Mouse (Mus musculus): ENCODE data around the gene Tmem108. TPM values are rescaled to one million over a fixed set of nuclear protein-coding genes. Genes with fewer than 3 reads are reported as not detected.
A peak's percentile ranks its signal among the peaks of the same experiment; 100 is the strongest.

The Tmem108 gene
- total RNA-seq, 2 experiments from 2014 or later: 40.7 to 46.1 TPM

DNA sequence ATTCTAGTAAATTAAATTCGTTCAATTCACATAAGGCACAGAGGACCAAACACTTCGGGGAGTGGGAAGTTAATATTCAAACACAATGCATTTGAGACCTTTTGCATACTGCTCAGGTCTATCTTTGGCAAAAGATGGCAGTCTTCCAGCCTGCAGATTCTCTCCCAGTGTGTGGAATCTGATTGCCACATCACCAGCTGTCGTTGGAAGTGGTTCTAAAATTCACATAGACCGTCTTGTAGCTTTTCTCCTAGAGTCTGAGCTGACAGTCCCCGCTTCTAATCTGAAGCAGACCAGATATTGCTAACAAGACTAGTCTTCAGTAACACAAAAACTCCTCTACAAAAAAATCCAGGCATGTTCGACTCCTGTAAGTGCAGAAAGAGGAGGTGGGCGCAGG is 203.4 kb downstream of the Tmem108 start:
- DNase-seq (ENCODE audit: low spot score in 2 of 2): peak; percentile 66 to 68
- Histone ChIP-seq H3K27ac (peak overlapping the region; percentile 72), H3K4me3 (no peak overlapping the region)
- no peak for TF ChIP-seq CTCF (conservative IDR thresholded peaks at IDR 0.05)

GRCm38 (mm10) chr9:103557085-103557484 is 204.6 kb downstream of the Tmem108 start:
- no peak for TF ChIP-seq CTCF (conservative IDR thresholded peaks at IDR 0.05)
- no peak overlapping the region for H3K4me3 ChIP-seq
- DNase-seq (ENCODE audit: low spot score in 2 of 2): no peak
- peak overlapping the region; percentile 72 for H3K27ac ChIP-seq

GRCm38 (mm10) chr9:103555334-103555733 is 206.3 kb downstream of the Tmem108 start:
- peak overlapping the region; percentile 72; the same call in 1 of the 2 replicates for H3K27ac ChIP-seq
- DNase-seq (ENCODE audit: low spot score in 2 of 2): no peak
- TF ChIP-seq CTCF (conservative IDR thresholded peaks at IDR 0.05): no peak
- H3K4me3 ChIP-seq: no peak overlapping the region

GRCm38 (mm10) chr9:103550661-103551248 is 210.9 kb downstream of the Tmem108 start:
- Histone ChIP-seq H3K4me3 (peak overlapping the region; percentile 4; the same call in 1 of the 2 replicates), H3K27ac (peak overlapping the region; percentile 85)
- no peak for TF ChIP-seq CTCF (conservative IDR thresholded peaks at IDR 0.05)
- DNase-seq (ENCODE audit: low spot score in 2 of 2): no peak

DNA sequence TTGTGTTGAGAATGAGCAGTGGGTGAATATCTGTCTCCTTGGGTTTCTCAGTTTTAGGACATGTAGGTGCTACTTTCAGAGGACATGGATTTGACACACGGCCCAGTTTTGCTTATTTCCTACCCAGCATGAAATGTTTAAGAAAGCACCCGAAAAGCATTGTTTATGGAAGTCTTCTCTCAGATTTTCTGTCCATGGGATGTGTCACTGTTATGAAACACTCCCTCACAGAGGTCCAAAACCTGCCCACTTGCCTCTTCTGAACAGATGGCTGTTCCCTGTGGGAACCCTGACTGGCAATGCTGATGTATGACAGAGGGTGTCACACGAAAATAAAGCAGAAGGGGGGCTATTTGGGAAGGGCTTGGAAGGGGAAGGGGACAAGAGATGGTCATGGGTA is 212.5 kb downstream of the Tmem108 start:
- no peak for TF ChIP-seq CTCF (conservative IDR thresholded peaks at IDR 0.05)
- peak; percentile 55 to 73 for DNase-seq (ENCODE audit: low spot score in 2 of 2)
- Histone ChIP-seq H3K4me3 (no peak overlapping the region), H3K27ac (peak overlapping the region; percentile 85)

DNA sequence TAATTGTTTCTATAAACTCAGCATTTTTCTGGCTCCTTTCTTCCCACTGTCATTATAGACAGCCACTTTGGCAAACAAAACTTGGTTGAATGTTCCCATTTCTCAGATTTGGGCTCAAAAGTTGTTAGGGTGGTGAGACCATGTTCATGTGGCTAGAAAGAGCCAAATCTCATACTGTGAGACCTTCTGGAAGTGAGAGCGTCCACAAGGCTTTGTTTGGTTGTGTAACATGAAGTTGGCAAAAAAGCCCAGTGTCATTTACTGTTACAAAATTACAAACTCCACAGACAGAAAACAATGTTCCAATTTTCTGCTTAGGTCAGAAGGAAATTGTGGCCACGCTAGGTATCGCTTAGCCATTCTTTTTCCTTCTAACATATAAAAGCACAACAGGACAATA is 213.0 kb downstream of the Tmem108 start:
- DNase-seq (ENCODE audit: low spot score in 2 of 2): no peak
- TF ChIP-seq CTCF (conservative IDR thresholded peaks at IDR 0.05): no peak
- Histone ChIP-seq H3K4me3 (no peak overlapping the region), H3K27ac (peak overlapping the region; percentile 85)

DNA sequence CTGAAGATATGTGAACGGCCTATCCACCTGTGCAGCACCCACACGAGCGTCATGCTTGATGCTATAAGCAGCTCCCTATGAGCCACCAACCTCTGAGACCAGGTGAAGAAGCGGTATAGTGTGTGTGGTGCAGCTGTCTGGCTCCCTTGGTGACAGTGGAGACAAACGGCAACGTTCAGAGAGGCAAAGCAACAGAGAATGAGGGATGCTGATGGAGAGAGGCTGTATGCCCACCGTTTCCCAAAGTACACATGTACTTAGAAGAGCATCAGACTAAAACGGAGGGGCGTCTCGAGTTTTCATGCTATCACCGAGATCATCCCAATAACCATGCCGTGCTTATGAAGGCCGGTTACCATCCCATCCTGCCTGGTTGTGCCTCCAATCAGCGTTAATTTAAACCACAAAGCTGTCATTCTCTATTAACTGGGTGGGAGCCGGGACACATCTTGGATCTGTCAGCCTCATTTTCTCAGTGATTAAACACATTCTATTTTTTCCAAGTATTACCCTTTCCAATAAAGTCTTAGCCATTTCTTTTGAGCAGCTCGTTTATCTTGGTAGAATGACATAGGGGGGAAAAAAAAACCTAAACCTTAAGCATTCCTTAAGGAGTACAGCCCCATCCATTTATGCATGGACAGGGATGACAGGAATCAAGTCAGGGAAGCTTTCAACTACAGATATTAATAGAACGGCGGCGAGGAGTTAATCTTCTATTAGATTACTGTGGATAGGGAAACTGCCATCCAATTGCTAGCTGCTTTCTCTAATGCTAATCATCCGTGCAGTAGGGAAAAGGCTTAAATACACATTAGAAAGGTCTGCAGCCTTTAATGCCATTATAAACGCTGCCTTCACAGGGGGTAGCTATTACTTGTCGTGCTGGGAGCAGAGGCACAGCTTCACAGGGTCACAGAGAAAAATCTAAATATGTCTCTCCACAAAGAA is 214.7 kb downstream of the Tmem108 start:
- no peak for DNase-seq (ENCODE audit: low spot score in 2 of 2)
- H3K27ac ChIP-seq: peak overlapping the region; percentile 85
- no peak for TF ChIP-seq CTCF (conservative IDR thresholded peaks at IDR 0.05)
- H3K4me3 ChIP-seq: no peak overlapping the region

DNA sequence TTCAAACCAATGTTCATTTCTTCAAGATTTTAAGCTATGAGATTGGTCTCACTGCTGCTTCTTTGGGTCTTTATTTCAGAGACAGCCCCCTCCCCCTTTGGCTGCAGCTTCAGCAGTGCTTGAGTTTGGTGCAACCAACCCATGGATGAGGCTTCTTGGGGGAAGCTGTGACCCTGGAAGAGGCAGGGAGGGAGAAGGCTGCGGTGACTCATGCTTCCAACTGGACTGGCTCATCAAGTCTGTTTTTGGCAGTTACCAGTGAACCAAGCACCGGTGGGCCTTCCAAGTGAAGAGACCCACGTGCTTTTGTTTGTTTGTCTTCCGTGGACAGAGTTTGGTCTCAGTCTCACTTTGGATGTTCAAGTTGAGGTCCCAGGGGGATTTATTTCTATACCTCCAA is 215.9 kb downstream of the Tmem108 start:
- DNase-seq (ENCODE audit: low spot score in 2 of 2): no peak
- TF ChIP-seq CTCF (conservative IDR thresholded peaks at IDR 0.05): no peak
- Histone ChIP-seq H3K4me3 (no peak overlapping the region), H3K27ac (peak overlapping the region; percentile 67)

DNA sequence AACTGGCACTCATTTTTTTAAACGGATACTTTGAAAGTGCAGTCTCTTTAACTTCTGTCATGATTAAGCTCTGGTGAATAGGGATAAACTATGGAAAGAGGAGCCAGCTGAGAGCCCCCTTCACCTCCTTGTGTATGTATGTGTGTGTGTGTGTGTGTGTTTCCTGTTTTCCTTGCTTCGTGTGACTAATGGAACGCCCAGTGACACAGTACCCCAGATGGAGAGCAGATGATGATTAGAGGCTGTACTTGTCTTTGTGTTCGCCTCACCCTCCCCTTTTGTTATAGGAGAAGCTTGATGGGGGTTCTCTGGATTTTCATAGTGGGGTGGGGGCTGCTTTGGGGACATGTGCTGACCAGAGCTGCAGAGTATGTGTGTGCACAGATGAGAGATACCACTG is 216.4 kb downstream of the Tmem108 start:
- TF ChIP-seq CTCF (conservative IDR thresholded peaks at IDR 0.05): no peak
- peak overlapping the region; percentile 67 for H3K27ac ChIP-seq
- no peak for DNase-seq (ENCODE audit: low spot score in 2 of 2)
- no peak overlapping the region for H3K4me3 ChIP-seq

DNA sequence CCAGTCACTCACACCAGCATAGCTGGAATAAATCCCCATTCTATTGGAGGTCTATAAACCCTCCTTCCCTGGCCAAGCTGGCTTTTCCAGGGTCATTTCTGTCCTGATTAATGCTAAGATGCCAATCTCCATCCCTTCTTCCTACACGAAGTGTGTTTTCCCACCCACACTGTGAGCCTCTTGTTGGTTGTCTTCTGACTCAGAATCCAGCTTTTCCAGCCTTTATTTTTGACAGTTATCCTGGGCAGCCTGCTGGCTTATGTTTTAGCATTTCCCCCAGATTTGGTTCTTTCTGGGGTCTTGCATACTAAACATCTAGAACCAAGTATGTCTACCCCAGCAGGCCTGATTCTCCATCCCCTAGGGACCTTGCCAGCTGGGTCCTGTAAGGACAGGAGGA is 217.0 kb downstream of the Tmem108 start:
- Histone ChIP-seq H3K27ac (peak overlapping the region; percentile 67), H3K4me3 (no peak overlapping the region)
- DNase-seq (ENCODE audit: low spot score in 2 of 2): no peak
- TF ChIP-seq CTCF (conservative IDR thresholded peaks at IDR 0.05): no peak

DNA sequence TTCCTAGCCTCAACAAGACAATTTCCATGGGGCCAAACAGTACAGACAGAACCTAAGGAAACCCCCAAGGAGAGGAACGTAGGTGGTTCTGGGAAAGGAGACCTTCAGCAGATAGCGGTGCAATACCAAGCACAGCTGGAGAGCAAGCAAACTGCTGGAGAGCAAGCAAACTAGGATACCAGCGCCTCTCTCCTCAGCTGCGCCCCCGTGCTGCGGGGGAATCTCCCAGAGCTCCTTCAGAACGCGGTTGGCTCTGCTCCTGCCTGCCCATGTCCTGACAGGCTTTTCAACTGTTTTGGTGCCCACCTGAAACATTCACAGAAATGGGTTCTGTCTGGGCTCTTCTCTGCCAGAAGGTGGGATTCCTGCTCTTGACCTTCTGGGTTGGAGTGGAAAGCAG is 221.1 kb downstream of the Tmem108 start:
- Histone ChIP-seq H3K27ac (no peak overlapping the region), H3K4me3 (no peak overlapping the region)
- DNase-seq (ENCODE audit: low spot score in 2 of 2): no peak
- no peak for TF ChIP-seq CTCF (conservative IDR thresholded peaks at IDR 0.05)

GRCm38 (mm10) chr9:103538047-103538816 is 223.4 kb downstream of the Tmem108 start:
- Histone ChIP-seq H3K27ac (peak overlapping the region; percentile 62; the same call in 1 of the 2 replicates), H3K4me3 (no peak overlapping the region)
- TF ChIP-seq CTCF (conservative IDR thresholded peaks at IDR 0.05): no peak
- no peak for DNase-seq (ENCODE audit: low spot score in 2 of 2)

Measured in layer of hippocampus, adult 2 months (tissue).